Mouse (Mus musculus): ENCODE measurements around the gene Wipf1.

Wipf1 gene

GRCm38 (mm10) chr2:73467071-73467851, 62.3 kb downstream of the Wipf1 start:
- DNase-seq (ENCODE audit: low spot score): no peak

- DNase-seq (ENCODE audit: low spot score): no peak
Observed at GRCm38 (mm10) chr2:73466481-73466880, 63.1 kb downstream of the Wipf1 start.

GRCm38 (mm10) chr2:73463431-73464194, 65.9 kb downstream of the Wipf1 start:
- DNase-seq (ENCODE audit: low spot score): no peak

GRCm38 (mm10) chr2:73462757-73463339, 66.7 kb downstream of the Wipf1 start:
- DNase-seq (ENCODE audit: low spot score): no peak

- DNase-seq (ENCODE audit: low spot score): no peak
Observed at GRCm38 (mm10) chr2:73462265-73462664, 67.3 kb downstream of the Wipf1 start.

- no peak for DNase-seq (ENCODE audit: low spot score)
Observed at GRCm38 (mm10) chr2:73460168-73460567, 69.4 kb downstream of the Wipf1 start.

GRCm38 (mm10) chr2:73459607-73460153, 69.9 kb downstream of the Wipf1 start:
- no peak for DNase-seq (ENCODE audit: low spot score)

- no peak for DNase-seq (ENCODE audit: low spot score)
Observed at GRCm38 (mm10) chr2:73456886-73457285, 72.6 kb downstream of the Wipf1 start.

- no peak for DNase-seq (ENCODE audit: low spot score)
Observed at GRCm38 (mm10) chr2:73456154-73456553, 73.4 kb downstream of the Wipf1 start.

- no peak for DNase-seq (ENCODE audit: low spot score)
Observed at GRCm38 (mm10) chr2:73455541-73455940, 74.0 kb downstream of the Wipf1 start.

GRCm38 (mm10) chr2:73454682-73455081, 74.9 kb downstream of the Wipf1 start:
- no peak for DNase-seq (ENCODE audit: low spot score)

- no peak for DNase-seq (ENCODE audit: low spot score)
Observed at GRCm38 (mm10) chr2:73454186-73454585, 75.3 kb downstream of the Wipf1 start.

- DNase-seq (ENCODE audit: low spot score): no peak
Observed at GRCm38 (mm10) chr2:73453717-73454116, 75.8 kb downstream of the Wipf1 start.

- DNase-seq (ENCODE audit: low spot score): no peak
Observed at GRCm38 (mm10) chr2:73453085-73453484, 76.4 kb downstream of the Wipf1 start.

- DNase-seq (ENCODE audit: low spot score): no peak
Observed at GRCm38 (mm10) chr2:73452556-73452955, 77.0 kb downstream of the Wipf1 start.

GRCm38 (mm10) chr2:73451541-73451940, 78.0 kb downstream of the Wipf1 start:
- DNase-seq (ENCODE audit: low spot score): no peak

GRCm38 (mm10) chr2:73450172-73450715, 79.3 kb downstream of the Wipf1 start:
- no peak for DNase-seq (ENCODE audit: low spot score)

GRCm38 (mm10) chr2:73443985-73444384, 85.5 kb downstream of the Wipf1 start:
- DNase-seq (ENCODE audit: low spot score): no peak

GRCm38 (mm10) chr2:73442015-73442414, 87.5 kb downstream of the Wipf1 start:
- no peak for DNase-seq (ENCODE audit: low spot score)

- no peak for DNase-seq (ENCODE audit: low spot score)
Observed at GRCm38 (mm10) chr2:73440319-73440718, 89.2 kb downstream of the Wipf1 start.

- no peak for DNase-seq (ENCODE audit: low spot score)
Observed at GRCm38 (mm10) chr2:73436976-73437375, 92.6 kb downstream of the Wipf1 start.

- DNase-seq (ENCODE audit: low spot score): no peak
Observed at GRCm38 (mm10) chr2:73435847-73436246, 93.7 kb downstream of the Wipf1 start.

All from ovary, postnatal 10 days (tissue).